Mouse (Mus musculus): ENCODE results near the gene Slc11a2. TPM values are rescaled to one million over a fixed set of nuclear protein-coding genes. Genes with fewer than 3 reads are reported as not detected.
A peak's percentile ranks its signal among the peaks of the same experiment; 100 is the strongest.

The Slc11a2 gene
- total and polyA plus RNA-seq, 3 experiments, result 8.9 to 18.6 (median 13.0) TPM

DNA sequence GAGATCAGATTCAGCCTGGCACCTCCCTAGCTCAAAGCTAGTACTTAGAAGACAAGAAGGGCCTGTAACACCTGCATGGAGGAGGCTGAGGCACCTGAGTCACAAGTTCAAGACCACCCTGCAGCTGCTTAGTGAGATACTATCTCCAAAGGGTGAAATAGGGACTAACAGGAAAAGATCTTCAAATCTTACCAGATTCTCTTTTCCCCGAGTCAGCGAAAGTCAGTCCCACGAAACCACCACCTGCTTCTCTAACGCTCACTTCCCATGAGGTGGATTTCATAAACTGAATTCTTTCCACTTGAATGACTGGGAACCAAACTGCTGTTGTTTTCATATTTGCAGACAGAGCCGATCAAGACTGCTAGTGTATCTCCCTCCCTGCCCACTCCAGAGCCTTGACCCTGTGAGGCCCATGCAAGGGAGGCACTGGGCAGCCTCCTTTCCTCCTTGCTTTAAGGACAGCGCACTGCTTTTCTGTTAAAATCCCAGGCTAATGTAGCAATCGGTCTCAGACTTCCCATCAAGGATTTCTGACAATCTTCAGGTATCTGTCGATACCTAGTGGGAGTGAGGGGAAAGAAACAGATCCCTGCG is 6.9 kb downstream of the Slc11a2 start:
- no peaks in the 10 kb centered on the region for H3K9me3 ChIP-seq (replicated peaks; ENCODE audit: low read length)
- DNase-seq (ENCODE audit: extremely low read depth), result no peak
- no peak overlapping the region for H3K4me3 ChIP-seq (replicated peaks in 1 of 3; ENCODE audit: low read depth in 2 of 3, low read length in 2 of 3, poor library complexity in 1 of 3)
- H3K4me2 ChIP-seq (ENCODE audit: insufficient read depth, low read depth, poor library complexity, severe bottlenecking), result no peak overlapping the region
- in situ Hi-C loops (cut with MboI; ENCODE audit: low pct_ligation_motif_present, low pct_unique_long_range_greater_than_20kb, low sequenced_read_pairs), result no loop called here
- H3K27ac ChIP-seq (ENCODE audit: insufficient read depth, low read depth), result no peak overlapping the region
- dilution Hi-C loops (cut with MboI; ENCODE audit: extremely low pct_ligation_motif_present, extremely low pct_unique_long_range_greater_than_20kb, low sequenced_read_pairs), result no loop called here
- no peaks in the 10 kb centered on the region for H3K79me2 ChIP-seq (replicated peaks; ENCODE audit: control insufficient read depth, extremely low read depth, insufficient read depth, poor library complexity, severe bottlenecking)
- no peak overlapping the region for H3K9ac ChIP-seq (ENCODE audit: insufficient read depth, low read depth)
- TF ChIP-seq MAFK (IDR thresholded peaks at IDR 0.05; ENCODE audit: insufficient replicate concordance, low read length), result peak; percentile 81
- no peak for TF ChIP-seq MAX (IDR thresholded peaks at IDR 0.05; ENCODE audit: low read length)
- peaks cover 7 to 44% of the 10 kb centered on the region in 2 experiments; a peak in 3 of 4 replicates for H3K4me1 ChIP-seq (ENCODE audit: control insufficient read depth in 1 of 2, insufficient read depth in 2 of 2)
- no peaks in the 10 kb centered on the region for H3K27me3 ChIP-seq (replicated peaks)
- peaks cover 0 to 12% of the 10 kb centered on the region in 2 experiments for H3K36me3 ChIP-seq (replicated peaks in 1 of 2; ENCODE audit: control insufficient read depth in 1 of 2, insufficient read depth in 1 of 2, low read length in 1 of 2)

GRCm38 (mm10) chr15:100415684-100416083 is 9.2 kb downstream of the Slc11a2 start:
- Histone ChIP-seq H3K9me3 (replicated peaks; ENCODE audit: low read length) (no peaks in the 10 kb centered on the region), H3K36me3 (replicated peaks in 1 of 2; ENCODE audit: control insufficient read depth in 1 of 2, insufficient read depth in 1 of 2, low read length in 1 of 2) (peaks cover 0 to 22% of the 10 kb centered on the region in 2 experiments), H3K4me3 (replicated peaks in 1 of 3; ENCODE audit: low read depth in 2 of 3, low read length in 2 of 3, poor library complexity in 1 of 3) (no peak overlapping the region), H3K79me2 (replicated peaks; ENCODE audit: control insufficient read depth, extremely low read depth, insufficient read depth, poor library complexity, severe bottlenecking) (no peaks in the 10 kb centered on the region), H3K27ac (ENCODE audit: insufficient read depth, low read depth) (no peak overlapping the region), H3K9ac (ENCODE audit: insufficient read depth, low read depth) (no peak overlapping the region), H3K27me3 (replicated peaks) (no peaks in the 10 kb centered on the region), H3K4me2 (ENCODE audit: insufficient read depth, low read depth, poor library complexity, severe bottlenecking) (no peak overlapping the region), H3K4me1 (ENCODE audit: control insufficient read depth in 1 of 2, insufficient read depth in 2 of 2) (peaks cover 7 to 44% of the 10 kb centered on the region in 2 experiments)
- in situ Hi-C loops (cut with MboI; ENCODE audit: low pct_ligation_motif_present, low pct_unique_long_range_greater_than_20kb, low sequenced_read_pairs) (no loop called here), dilution Hi-C loops (cut with MboI; ENCODE audit: extremely low pct_ligation_motif_present, extremely low pct_unique_long_range_greater_than_20kb, low sequenced_read_pairs) (no loop called here)
- DNase-seq (ENCODE audit: extremely low read depth), result no peak
- TF ChIP-seq NRF1 (IDR thresholded peaks at IDR 0.05; ENCODE audit: low read depth, low read length), result no peak
- TF ChIP-seq KAT2A (IDR thresholded peaks at IDR 0.05; ENCODE audit: insufficient replicate concordance, low read length), result no peak

DNA sequence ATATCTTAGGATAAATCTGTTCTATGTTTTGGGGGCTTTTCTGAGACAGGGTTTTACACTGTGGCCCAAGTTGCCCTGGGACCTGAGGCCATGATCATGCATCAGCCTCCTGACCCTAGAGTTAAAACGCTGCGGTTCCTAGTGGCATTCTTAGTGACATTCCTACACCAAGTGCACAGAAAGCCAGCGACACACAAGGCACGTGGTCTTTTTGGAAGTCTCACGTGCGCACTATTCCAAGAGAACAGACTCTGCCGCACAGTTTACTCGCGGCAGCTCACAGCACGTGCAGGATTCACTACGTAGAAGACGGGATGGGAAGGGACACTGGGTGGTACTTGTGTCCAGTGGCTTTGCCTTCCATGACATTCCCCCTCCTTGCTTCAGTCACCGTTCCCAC is 9.9 kb downstream of the Slc11a2 start:
- Histone ChIP-seq H3K9me3 (replicated peaks; ENCODE audit: low read length) (no peaks in the 10 kb centered on the region), H3K27me3 (replicated peaks) (no peaks in the 10 kb centered on the region), H3K4me2 (ENCODE audit: insufficient read depth, low read depth, poor library complexity, severe bottlenecking) (no peak overlapping the region), H3K79me2 (replicated peaks; ENCODE audit: control insufficient read depth, extremely low read depth, insufficient read depth, poor library complexity, severe bottlenecking) (no peaks in the 10 kb centered on the region), H3K27ac (ENCODE audit: insufficient read depth, low read depth) (no peak overlapping the region), H3K4me1 (ENCODE audit: control insufficient read depth in 1 of 2, insufficient read depth in 2 of 2) (peaks cover 7 to 41% of the 10 kb centered on the region in 2 experiments), H3K9ac (ENCODE audit: insufficient read depth, low read depth) (no peak overlapping the region), H3K4me3 (replicated peaks in 1 of 3; ENCODE audit: low read depth in 2 of 3, low read length in 2 of 3, poor library complexity in 1 of 3) (no peak overlapping the region), H3K36me3 (replicated peaks in 1 of 2; ENCODE audit: control insufficient read depth in 1 of 2, insufficient read depth in 1 of 2, low read length in 1 of 2) (peaks cover under 1 to 29% of the 10 kb centered on the region in 2 experiments)
- TF ChIP-seq USF2 (conservative IDR thresholded peaks at IDR 0.05; ENCODE audit: low read depth, low read length), result no peak
- TF ChIP-seq POLR2AphosphoS2 (IDR thresholded peaks at IDR 0.05; ENCODE audit: low read depth, low read length), result no peak
- no peak for TF ChIP-seq ZNF384 (IDR thresholded peaks at IDR 0.05; ENCODE audit: low read depth, low read length)
- TF ChIP-seq SMC3 (IDR thresholded peaks at IDR 0.05; ENCODE audit: low read depth, low read length), result no peak
- no peak for TF ChIP-seq MAX (IDR thresholded peaks at IDR 0.05; ENCODE audit: low read length)
- TF ChIP-seq CHD2 (IDR thresholded peaks at IDR 0.05; ENCODE audit: low read length), result no peak
- TF ChIP-seq CTCF (conservative IDR thresholded peaks at IDR 0.05 in 1 of 2, IDR thresholded peaks at IDR 0.05 in 1 of 2; ENCODE audit: low read depth in 2 of 2, low read length in 2 of 2), result no peak
- in situ Hi-C loops (cut with MboI; ENCODE audit: low pct_ligation_motif_present, low pct_unique_long_range_greater_than_20kb, low sequenced_read_pairs) (no loop called here), dilution Hi-C loops (cut with MboI; ENCODE audit: extremely low pct_ligation_motif_present, extremely low pct_unique_long_range_greater_than_20kb, low sequenced_read_pairs) (no loop called here)
- no peak for DNase-seq (ENCODE audit: extremely low read depth)

Measured in CH12.LX (cell line).